Mouse (Mus musculus) adrenal gland, adult 2 months (tissue): ENCODE results near the gene Rdh11. TPM values are rescaled to one million over a fixed set of nuclear protein-coding genes. Genes with fewer than 3 reads are reported as not detected.
"Not testable (repeated sequence)": the region's sequence is repeated elsewhere in the genome, so short reads cannot be mapped to it uniquely, and the experiment has no call there.

ENCODE experiments used
- DNase-seq: peaks from one replicate; pipeline ENCODE4 v3.0.0; 2021
- long read RNA-seq: library from polyadenylated mRNA; stranded (forward); transcript quantifications from one replicate; pipeline ENCODE4 v2.0.0, GENCODE M21; 2021
- polyA plus RNA-seq: library from polyadenylated mRNA; depleted of rRNA; stranded (reverse); fragments of >200 nt; gene quantifications from 2 replicates; pipeline ENCODE4 v1.2.3, GENCODE M21; 2012; rRNA removed
- total RNA-seq, 2 experiments: library from RNA; stranded (reverse); gene quantifications; 2 replicates each; pipeline ENCODE4 v1.2.3; 2021

Rdh11 gene
- total RNA-seq (10 to 100 TPM; 17.0 to 28.3 TPM), polyA plus RNA-seq (6.5 and 7.0 TPM in 2 replicates)
- long read RNA-seq, transcript Rdh11-203 (7 exons, 3,262 nt) = major isoform, 11 of 13 reads
- long read RNA-seq, partial matches to known transcripts = 1 of 13 reads
- long read RNA-seq, other reads (novel, unspliced or antisense) = 1 of 13 reads

GRCm38 (mm10) chr12:79192193-79192592 lies at the start of gene Rdh11:
Rdh11 (minus strand) TSS chr12:79192293.
- no peak for DNase-seq

- peak; percentile 7 for DNase-seq
These were observed 43.5 kb upstream of the Rdh11 start for GRCm38 (mm10) chr12:79235485-79236080.

- no peak for DNase-seq
These were observed 25.4 kb upstream of the Rdh11 start for GRCm38 (mm10) chr12:79217511-79217910.

GRCm38 (mm10) chr12:79211447-79211846 lies 19.4 kb upstream of the Rdh11 start:
- no peak for DNase-seq

- DNase-seq = peak; percentile 45
These were observed 16.8 kb upstream of the Rdh11 start, which contains the start of gene Rdh12 for GRCm38 (mm10) chr12:79208703-79209464. Rdh12 (plus strand) TSS chr12:79208914.

GRCm38 (mm10) chr12:79201882-79202281 lies 9.8 kb upstream of the Rdh11 start:
- no peak for DNase-seq

GRCm38 (mm10) chr12:79197105-79197504 lies 5.0 kb upstream of the Rdh11 start:
- DNase-seq = no peak

GRCm38 (mm10) chr12:79193441-79193840 lies 1.3 kb upstream of the Rdh11 start:
- peak; percentile 59 for DNase-seq

- peak; percentile 81 for DNase-seq
These were observed 392 bp downstream of the Rdh11 start for GRCm38 (mm10) chr12:79191701-79192100.

GRCm38 (mm10) chr12:79190931-79191673 lies 991 bp downstream of the Rdh11 start:
- DNase-seq = peak; percentile 68

GRCm38 (mm10) chr12:79185160-79185559 lies 6.9 kb downstream of the Rdh11 start:
- not testable (repeated sequence) for DNase-seq

GRCm38 (mm10) chr12:79175998-79176397 lies 16.1 kb downstream of the Rdh11 start:
- DNase-seq = no peak

- DNase-seq = no peak
These were observed 18.4 kb downstream of the Rdh11 start for GRCm38 (mm10) chr12:79173721-79174120.

GRCm38 (mm10) chr12:79172019-79172941 lies 19.8 kb downstream of the Rdh11 start, which contains the start of gene Vti1b:
Vti1b (minus strand) TSS chr12:79172667.
- DNase-seq = peak; percentile 96

- DNase-seq = no peak
These were observed 20.7 kb downstream of the Rdh11 start for GRCm38 (mm10) chr12:79171269-79171995.

GRCm38 (mm10) chr12:79170421-79170820 lies 21.7 kb downstream of the Rdh11 start:
- no peak for DNase-seq

- DNase-seq = no peak
These were observed 22.9 kb downstream of the Rdh11 start for GRCm38 (mm10) chr12:79169173-79169572.

GRCm38 (mm10) chr12:79162876-79163275 lies 29.2 kb downstream of the Rdh11 start:
- no peak for DNase-seq

GRCm38 (mm10) chr12:79149653-79150052 lies 42.4 kb downstream of the Rdh11 start:
- no peak for DNase-seq

- no peak for DNase-seq
These were observed 50.7 kb downstream of the Rdh11 start for GRCm38 (mm10) chr12:79141384-79141783.

GRCm38 (mm10) chr12:79140811-79141210 lies 51.3 kb downstream of the Rdh11 start:
- DNase-seq = no peak
